Mouse (Mus musculus): ENCODE results near the gene Fbxo34. TPM values are rescaled to one million over a fixed set of nuclear protein-coding genes. Genes with fewer than 3 reads are reported as not detected.
A peak's percentile ranks its signal among the peaks of the same experiment; 100 is the strongest.

The Fbxo34 gene
- total and polyA plus RNA-seq, 3 experiments = 14.8 to 29.5 TPM; not detected in 1

DNA sequence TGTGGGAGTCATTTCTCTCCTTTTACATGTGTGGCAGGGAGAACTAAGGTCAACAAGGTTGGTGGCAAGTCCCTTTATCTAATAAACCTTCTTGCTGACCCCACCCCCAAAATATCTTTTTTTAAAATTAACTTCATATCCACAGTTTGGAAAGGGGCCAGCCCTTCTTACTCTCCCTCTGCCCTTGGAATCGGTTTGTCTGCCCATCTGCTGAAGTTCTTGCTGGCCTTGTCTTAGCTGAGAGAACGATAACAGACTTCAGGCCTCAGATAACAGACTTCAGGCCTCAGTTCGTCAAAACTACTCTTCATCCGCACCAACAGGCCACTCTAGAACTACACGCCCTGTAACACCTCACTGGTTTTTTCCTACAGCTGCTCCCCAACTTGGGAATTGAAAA is 94.1 kb downstream of the Fbxo34 start:
- H3K9ac ChIP-seq (ENCODE audit: control insufficient read depth, low read depth, low read length, poor library complexity, severe bottlenecking) = no peak overlapping the region

DNA sequence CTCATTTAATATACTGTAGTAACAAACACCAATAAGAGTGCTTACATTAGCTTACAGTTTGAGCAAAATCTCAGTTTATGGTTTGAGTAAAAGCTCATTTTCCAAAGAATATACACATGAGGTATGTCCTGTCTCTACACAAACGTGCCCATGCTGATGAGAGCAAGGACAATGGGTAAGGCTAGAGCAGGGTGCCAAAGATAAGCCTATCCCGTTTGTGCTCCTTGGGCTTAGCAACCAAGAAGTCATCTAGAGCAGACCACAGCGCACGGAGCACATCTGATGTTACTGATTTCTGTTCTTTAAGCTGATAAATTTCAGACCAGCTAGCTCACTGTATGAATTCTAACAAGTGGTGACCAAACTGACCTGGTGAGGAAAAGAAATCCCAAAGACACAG is 94.7 kb downstream of the Fbxo34 start:
- Histone ChIP-seq H3K4me1 (ENCODE audit: control insufficient read depth in 1 of 2, insufficient read depth in 2 of 2, low read length in 2 of 2) (peaks cover 16 to 22% of the 10 kb centered on the region in 2 experiments), H3K36me3 (ENCODE audit: control insufficient read depth in 1 of 2, insufficient read depth in 2 of 2, low read length in 2 of 2) (peaks cover 0 to 20% of the 10 kb centered on the region in 2 experiments; a peak in 2 of 4 replicates), H3K27me3 (ENCODE audit: control insufficient read depth in 1 of 2, insufficient read depth in 2 of 2, low read length in 2 of 2) (no peaks in the 10 kb centered on the region), H3K9me3 (replicated peaks; ENCODE audit: insufficient read depth, low read length) (no peaks in the 10 kb centered on the region), H3K9ac (ENCODE audit: control insufficient read depth, low read depth, low read length, poor library complexity, severe bottlenecking) (no peak overlapping the region), H3K27ac (ENCODE audit: control insufficient read depth, low read depth, low read length) (peak overlapping the region; percentile 45), H3K79me2 (ENCODE audit: control insufficient read depth, insufficient read depth, low read length, poor library complexity) (no peaks in the 10 kb centered on the region), H3K4me3 (ENCODE audit: control insufficient read depth in 1 of 2, insufficient read depth in 1 of 2, low read depth in 2 of 2, low read length in 2 of 2) (no peak overlapping the region; a peak in 1 of 4 replicates)
- TF ChIP-seq RAD21 (IDR thresholded peaks at IDR 0.05; ENCODE audit: low read depth, low read length) = no peak
- TF ChIP-seq SMC3 (IDR thresholded peaks at IDR 0.05; ENCODE audit: low read depth, low read length) = no peak
- no peak for TF ChIP-seq SIN3A (IDR thresholded peaks at IDR 0.05; ENCODE audit: low read length)
- TF ChIP-seq EP300 (IDR thresholded peaks at IDR 0.05; ENCODE audit: low read depth in 1 of 2, low read length in 2 of 2) = no peak
- no peak for TF ChIP-seq MAX (IDR thresholded peaks at IDR 0.05; ENCODE audit: low read length)
- TF ChIP-seq ETS1 (IDR thresholded peaks at IDR 0.05; ENCODE audit: low read depth, low read length) = no peak
- TF ChIP-seq TBP (IDR thresholded peaks at IDR 0.05; ENCODE audit: low read depth, low read length) = no peak
- TF ChIP-seq UBTF (IDR thresholded peaks at IDR 0.05; ENCODE audit: borderline replicate concordance, insufficient read depth, low read depth, low read length) = no peak
- no peak for TF ChIP-seq HCFC1 (IDR thresholded peaks at IDR 0.05; ENCODE audit: low read depth, low read length)
- no peak for DNase-seq (ENCODE audit: low read depth, low spot score)

More for the DNA sequence above, 94.1 kb downstream of the Fbxo34 start:
- no peaks in the 10 kb centered on the region for H3K27me3 ChIP-seq (ENCODE audit: control insufficient read depth in 1 of 2, insufficient read depth in 2 of 2, low read length in 2 of 2)
- H3K9me3 ChIP-seq (replicated peaks; ENCODE audit: insufficient read depth, low read length) = no peaks in the 10 kb centered on the region
- peak; percentile 63 for DNase-seq (ENCODE audit: low read depth, low spot score)
- peak overlapping the region; percentile 45 for H3K27ac ChIP-seq (ENCODE audit: control insufficient read depth, low read depth, low read length)
- no peak overlapping the region for H3K4me3 ChIP-seq (ENCODE audit: control insufficient read depth in 1 of 2, insufficient read depth in 1 of 2, low read depth in 2 of 2, low read length in 2 of 2)
- H3K36me3 ChIP-seq (ENCODE audit: control insufficient read depth in 1 of 2, insufficient read depth in 2 of 2, low read length in 2 of 2) = peaks cover 0 to 20% of the 10 kb centered on the region in 2 experiments; a peak in 2 of 4 replicates
- H3K79me2 ChIP-seq (ENCODE audit: control insufficient read depth, insufficient read depth, low read length, poor library complexity) = no peaks in the 10 kb centered on the region
- TF ChIP-seq TAL1 (IDR thresholded peaks at IDR 0.05; ENCODE audit: low read length) (no peak), TBP (IDR thresholded peaks at IDR 0.05; ENCODE audit: low read depth, low read length) (no peak), RCOR1 (IDR thresholded peaks at IDR 0.05; ENCODE audit: low read depth, low read length) (no peak), MAFK (IDR thresholded peaks at IDR 0.05; ENCODE audit: borderline replicate concordance, low read depth, low read length) (no peak), UBTF (IDR thresholded peaks at IDR 0.05; ENCODE audit: borderline replicate concordance, insufficient read depth, low read depth, low read length) (no peak), NRF1 (IDR thresholded peaks at IDR 0.05; ENCODE audit: insufficient read depth, low read depth, low read length, poor library complexity, severe bottlenecking) (no peak), CHD1 (IDR thresholded peaks at IDR 0.05; ENCODE audit: low read depth, low read length) (no peak), RAD21 (IDR thresholded peaks at IDR 0.05; ENCODE audit: low read depth, low read length) (no peak), USF1 (IDR thresholded peaks at IDR 0.05; ENCODE audit: low read depth, low read length) (no peak), USF2 (IDR thresholded peaks at IDR 0.05; ENCODE audit: borderline replicate concordance in 1 of 2, insufficient read depth in 1 of 2, low read depth in 1 of 2, low read length in 2 of 2) (no peak), NELFE (IDR thresholded peaks at IDR 0.05; ENCODE audit: low read depth, low read length) (no peak), E2F4 (IDR thresholded peaks at IDR 0.05; ENCODE audit: borderline replicate concordance, low read depth, low read length) (no peak), KAT2A (conservative IDR thresholded peaks at IDR 0.05; ENCODE audit: low read depth, low read length) (no peak), SIN3A (IDR thresholded peaks at IDR 0.05; ENCODE audit: low read length) (0 out of 2 replicates have a peak, but pooled peaks have one; percentile 19), ELF1 (IDR thresholded peaks at IDR 0.05; ENCODE audit: low read depth, low read length) (0 out of 2 replicates have a peak, but pooled peaks have one; percentile 7), POLR2AphosphoS2 (IDR thresholded peaks at IDR 0.05; ENCODE audit: low read length) (no peak), SMC3 (IDR thresholded peaks at IDR 0.05; ENCODE audit: low read depth, low read length) (no peak), JUND (IDR thresholded peaks at IDR 0.05; ENCODE audit: low read depth, low read length) (no peak), ZMIZ1 (IDR thresholded peaks at IDR 0.05; ENCODE audit: low read depth, low read length) (no peak), CTCF (IDR thresholded peaks at IDR 0.05 in 2 of 3, conservative IDR thresholded peaks at IDR 0.05 in 1 of 3; ENCODE audit: control insufficient read depth in 1 of 3, insufficient read depth in 1 of 3, low read depth in 2 of 3, low read length in 3 of 3, poor library complexity in 1 of 3, severe bottlenecking in 1 of 3) (no peak), MYB (IDR thresholded peaks at IDR 0.05; ENCODE audit: low read depth, low read length) (no peak), GATA1 (IDR thresholded peaks at IDR 0.05; ENCODE audit: low read depth, low read length) (peak; percentile 78), MAZ (IDR thresholded peaks at IDR 0.05; ENCODE audit: low read depth, low read length) (no peak), POLR2A (IDR thresholded peaks at IDR 0.05; ENCODE audit: control insufficient read depth in 1 of 2, insufficient read depth in 1 of 2, low read depth in 1 of 2, low read length in 2 of 2, poor library complexity in 1 of 2) (no peak), TCF12 (IDR thresholded peaks at IDR 0.05; ENCODE audit: low read depth, low read length) (peak; percentile 66; the same call in 1 of the 2 replicates), POLR2AphosphoS5 (IDR thresholded peaks at IDR 0.05; ENCODE audit: borderline replicate concordance, low read depth, low read length) (no peak), EP300 (IDR thresholded peaks at IDR 0.05; ENCODE audit: low read depth in 1 of 2, low read length in 2 of 2) (peak in 1 of 2 experiments; percentile 49; a peak in 2 of 4 replicates), ETS1 (IDR thresholded peaks at IDR 0.05; ENCODE audit: low read depth, low read length) (0 out of 2 replicates have a peak, but pooled peaks have one; percentile 58), CHD2 (IDR thresholded peaks at IDR 0.05; ENCODE audit: low read length) (no peak), MXI1 (IDR thresholded peaks at IDR 0.05; ENCODE audit: low read depth, low read length) (no peak; the same call in 1 of the 2 replicates), BHLHE40 (IDR thresholded peaks at IDR 0.05; ENCODE audit: borderline replicate concordance, low read depth, low read length) (no peak; the same call in 1 of the 2 replicates), HCFC1 (IDR thresholded peaks at IDR 0.05; ENCODE audit: low read depth, low read length) (no peak), ZKSCAN1 (IDR thresholded peaks at IDR 0.05; ENCODE audit: low read depth, low read length) (no peak), MAX (IDR thresholded peaks at IDR 0.05; ENCODE audit: low read length) (no peak; the same call in 1 of the 2 replicates), MYC (IDR thresholded peaks at IDR 0.05; ENCODE audit: low read depth, low read length) (no peak), MEF2A (IDR thresholded peaks at IDR 0.05; ENCODE audit: extremely low read depth, insufficient replicate concordance, low read depth, low read length, poor library complexity, severe bottlenecking) (no peak), GABPA (IDR thresholded peaks at IDR 0.05; ENCODE audit: low read depth, low read length) (no peak), ZNF384 (IDR thresholded peaks at IDR 0.05; ENCODE audit: low read depth, low read length) (peak; percentile 78)
- peaks cover 16 to 22% of the 10 kb centered on the region in 2 experiments for H3K4me1 ChIP-seq (ENCODE audit: control insufficient read depth in 1 of 2, insufficient read depth in 2 of 2, low read length in 2 of 2)

Data from MEL (cell line).